Mouse (Mus musculus) right cerebral cortex, postnatal 14 days (tissue): ENCODE measurements at regions not wholly inside any gene's neighbourhood (a gene's known extent, or its start where the extent isn't known, plus 50 kb on each side); places are given as distances from the start of the nearest gene placed in this dataset.

Source experiments
- DNase-seq: peaks from one replicate; pipeline ENCODE4 v3.0.0; 2022

GRCm38 (mm10) chr8:126854121-126855055, 91.3 kb downstream of the Tomm20 start:
- no peak for DNase-seq

GRCm38 (mm10) chr8:126852663-126853390, 92.8 kb downstream of the Tomm20 start:
- DNase-seq = no peak

- no peak for DNase-seq
Measured at GRCm38 (mm10) chr8:126852184-126852583, 93.5 kb downstream of the Tomm20 start.

GRCm38 (mm10) chr8:126851780-126852179, 93.9 kb downstream of the Tomm20 start:
- DNase-seq = no peak

- DNase-seq = no peak
Measured at GRCm38 (mm10) chr8:126850189-126850535, 95.5 kb downstream of the Tomm20 start.

GRCm38 (mm10) chr8:126849411-126850188, 96.0 kb downstream of the Tomm20 start:
- DNase-seq = no peak

- DNase-seq = no peak
Measured at GRCm38 (mm10) chr8:126848369-126849105, 97.1 kb downstream of the Tomm20 start.

- no peak for DNase-seq
Measured at GRCm38 (mm10) chr8:126847664-126848353, 97.8 kb downstream of the Tomm20 start.

- no peak for DNase-seq
Measured at GRCm38 (mm10) chr8:126846188-126846565, 99.5 kb downstream of the Tomm20 start.

- no peak for DNase-seq
Measured at GRCm38 (mm10) chr8:126845530-126846187, 100.0 kb downstream of the Tomm20 start.

GRCm38 (mm10) chr8:126844627-126845026, 101.0 kb downstream of the Tomm20 start:
- DNase-seq = no peak

- DNase-seq = no peak
Measured at GRCm38 (mm10) chr8:126841187-126841586, 104.5 kb downstream of the Tomm20 start.

GRCm38 (mm10) chr8:126839712-126840355, 105.8 kb downstream of the Tomm20 start:
- peak; percentile 59 for DNase-seq

- DNase-seq = no peak
Measured at GRCm38 (mm10) chr8:126839039-126839711, 106.5 kb downstream of the Tomm20 start.

- DNase-seq = no peak
Measured at GRCm38 (mm10) chr8:126838228-126838627, 107.4 kb downstream of the Tomm20 start.

GRCm38 (mm10) chr8:126837318-126838025, 108.2 kb downstream of the Tomm20 start:
- DNase-seq = no peak

GRCm38 (mm10) chr8:126835554-126835953, 110.1 kb downstream of the Tomm20 start:
- DNase-seq = no peak

- DNase-seq = no peak
Measured at GRCm38 (mm10) chr8:126833471-126834453, 111.9 kb downstream of the Tomm20 start.
